Mouse (Mus musculus) CD4-positive, CD25-positive, alpha-beta regulatory T cell, adult 4 months (primary cell): Measurements from ENCODE around the gene Erfe. TPM values are rescaled to one million over a fixed set of nuclear protein-coding genes. Genes with fewer than 3 reads are reported as not detected.

Source experiments
- ATAC-seq: one replicate; pipeline ENCODE4 v1.8.0; 2017
- polyA plus RNA-seq, 2 experiments: library from polyadenylated mRNA; unstranded; fragments of 100-300 nt; shearing (Covaris generic); gene quantifications; one replicate each; pipeline ENCODE4 v1.2.1; 2017

Erfe gene
- polyA plus RNA-seq, 2 experiments from 2014 or later: not detected

GRCm38 (mm10) chr1:91380453-91381090 is 14.3 kb downstream of the Erfe start:
- peak; percentile 87 for ATAC-seq

GRCm38 (mm10) chr1:91381091-91381471 is 14.9 kb downstream of the Erfe start:
- ATAC-seq: no peak

GRCm38 (mm10) chr1:91390369-91390768 is 24.1 kb downstream of the Erfe start:
- ATAC-seq: no peak

- no peak for ATAC-seq
Measured at GRCm38 (mm10) chr1:91397927-91398259, 31.7 kb downstream of the Erfe start.

GRCm38 (mm10) chr1:91398260-91399062 is 32.2 kb downstream of the Erfe start, which contains the start of gene Ilkap:
TSS of gene Ilkap (minus strand) at chr1:91398815.
- ATAC-seq: peak; percentile 89

GRCm38 (mm10) chr1:91404976-91405375 is 38.7 kb downstream of the Erfe start:
- no peak for ATAC-seq

- peak; percentile 64 for ATAC-seq
Measured at GRCm38 (mm10) chr1:91405406-91406169, 39.4 kb downstream of the Erfe start.

GRCm38 (mm10) chr1:91407819-91408218 is 41.6 kb downstream of the Erfe start:
- ATAC-seq: no peak

GRCm38 (mm10) chr1:91411631-91412285 is 45.5 kb downstream of the Erfe start:
- ATAC-seq: no peak

- peak; percentile 28 for ATAC-seq
Measured at GRCm38 (mm10) chr1:91412286-91413029, 46.2 kb downstream of the Erfe start.

GRCm38 (mm10) chr1:91413030-91413506 is 46.8 kb downstream of the Erfe start:
- peak; percentile 99 for ATAC-seq

- ATAC-seq: peak; percentile 31
Measured at GRCm38 (mm10) chr1:91413536-91413897, 47.3 kb downstream of the Erfe start.

GRCm38 (mm10) chr1:91413898-91414594 is 47.8 kb downstream of the Erfe start, which contains the start of gene Hes6:
TSS of gene Hes6 (minus strand) at chr1:91414038.
- peak; percentile 18 for ATAC-seq

- no peak for ATAC-seq
Measured at GRCm38 (mm10) chr1:91414903-91415302, 48.7 kb downstream of the Erfe start.

- ATAC-seq: no peak
Measured at GRCm38 (mm10) chr1:91415311-91415710, 49.1 kb downstream of the Erfe start.

GRCm38 (mm10) chr1:91417991-91418390 is 51.8 kb downstream of the Erfe start:
- no peak for ATAC-seq

- no peak for ATAC-seq
Measured at GRCm38 (mm10) chr1:91419862-91420600, 53.8 kb downstream of the Erfe start.

GRCm38 (mm10) chr1:91420601-91421065 is 54.4 kb downstream of the Erfe start:
- no peak for ATAC-seq
